In the genomic region with DNA sequence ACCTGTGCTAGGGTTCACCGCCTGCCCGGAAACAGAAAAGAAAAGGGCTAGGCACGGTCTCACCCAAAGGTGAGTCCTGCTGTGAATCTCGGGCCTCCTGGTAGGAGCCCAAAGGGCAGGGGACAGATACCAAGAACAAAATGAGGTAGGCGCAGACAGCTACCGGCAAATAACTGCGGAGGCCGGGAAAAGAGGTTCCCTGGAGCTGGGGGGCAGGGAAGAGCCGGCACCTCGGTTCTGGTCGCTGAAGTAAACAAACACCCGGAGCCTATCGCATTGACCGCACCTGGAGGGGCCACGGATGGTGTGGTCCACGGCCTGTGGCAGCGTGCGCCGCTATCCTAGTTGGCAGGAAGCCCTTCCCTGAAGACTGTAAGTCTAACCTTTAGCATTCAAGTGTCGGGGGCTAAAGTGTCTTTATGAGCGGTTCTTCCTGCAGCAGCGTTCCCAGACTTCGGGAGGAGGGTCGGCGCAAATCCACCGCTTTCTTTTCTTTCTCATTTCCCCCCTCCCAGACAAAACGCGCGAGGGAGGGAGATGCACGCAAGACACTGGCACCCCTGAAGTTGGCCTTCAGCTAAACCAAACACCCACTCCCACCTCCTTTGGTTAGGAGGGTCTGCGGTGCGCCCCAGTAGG, we compare ENCODE assay signal across 8 mouse cellular contexts.
DNase-seq lines count a peak whose midpoint lies in the region; ATAC-seq lines count a peak whose summit lies in the region.

No protein-coding gene starts in this region.

- no peaks in the 10 kb centered on the region for H3K9me3 ChIP-seq in heart, embryonic 11.5 days (replicated peaks; ENCODE audit: control insufficient read depth, low read length)
- no peaks in the 10 kb centered on the region for H3K9me3 ChIP-seq in embryonic facial prominence, embryonic 10.5 days
- H3K9me3 ChIP-seq in hindbrain, embryonic 13.5 days = no peaks in the 10 kb centered on the region
- H3K9me3 ChIP-seq in midbrain, embryonic 12.5 days = no peaks in the 10 kb centered on the region

- peak overlapping the region; percentile 44 for H3K4me3 ChIP-seq in heart, embryonic 11.5 days (ENCODE audit: low read depth, low read length)
- peak overlapping the region; percentile 47 for H3K4me3 ChIP-seq in embryonic facial prominence, embryonic 10.5 days
- peak overlapping the region; percentile 29 for H3K4me3 ChIP-seq in hindbrain, embryonic 13.5 days
- H3K4me3 ChIP-seq in midbrain, embryonic 12.5 days = peak overlapping the region; percentile 36

- peak overlapping the region; percentile 74 for H3K4me2 ChIP-seq in heart, embryonic 11.5 days
- peak overlapping the region; percentile 51 for H3K4me2 ChIP-seq in hindbrain, embryonic 13.5 days
- H3K4me2 ChIP-seq in midbrain, embryonic 12.5 days (replicated peaks) = peak overlapping the region; percentile 58

- H3K9ac ChIP-seq in heart, embryonic 11.5 days (ENCODE audit: low read depth, low read length) = 0 out of 2 replicates have a peak overlapping the region, but pooled peaks have one; percentile 10
- H3K9ac ChIP-seq in hindbrain, embryonic 13.5 days = peak overlapping the region; percentile 70
- H3K9ac ChIP-seq in midbrain, embryonic 12.5 days (replicated peaks) = peak overlapping the region; percentile 50

- H3K4me1 ChIP-seq in heart, embryonic 11.5 days (ENCODE audit: control insufficient read depth, insufficient read depth, low read length) = peaks cover 48% of the 10 kb centered on the region
- H3K4me1 ChIP-seq in embryonic facial prominence, embryonic 10.5 days = peaks cover 90% of the 10 kb centered on the region
- H3K4me1 ChIP-seq in hindbrain, embryonic 13.5 days (replicated peaks) = peaks cover 72% of the 10 kb centered on the region
- peaks cover 71% of the 10 kb centered on the region for H3K4me1 ChIP-seq in midbrain, embryonic 12.5 days

- 5% methylated on average over 30 of the region's 32 CpGs for WGBS in heart, embryonic 11.5 days (ENCODE audit: insufficient replicate concordance)
- 2% methylated on average over 32 of the region's 32 CpGs for WGBS in embryonic facial prominence, embryonic 10.5 days
- 5% methylated on average over 32 of the region's 32 CpGs for WGBS in hindbrain, embryonic 13.5 days
- WGBS in midbrain, embryonic 12.5 days = 3% methylated on average over 32 of the region's 32 CpGs

- ATAC-seq in heart, embryonic 11.5 days (replicated peaks; ENCODE audit: insufficient number of reproducible peaks, low FRiP score, low TSS enrichment) = no peak
- ATAC-seq in hindbrain, embryonic 13.5 days (ENCODE audit: low FRiP score) = no peak
- ATAC-seq in midbrain, embryonic 12.5 days (ENCODE audit: low FRiP score, low read depth) = no peak

- intact Hi-C loops in heart, postnatal 10 days (cut with DNase I) = loop anchor here (10.0 kb wide), 1 partner anchor 489 kb away; no protein-coding TSS in a partner anchor

- H3K27ac ChIP-seq in heart, embryonic 11.5 days (ENCODE audit: low read depth, low read length) = no peak overlapping the region
- peak overlapping the region; percentile 48; the same call in 1 of the 2 replicates for H3K27ac ChIP-seq in embryonic facial prominence, embryonic 10.5 days (replicated peaks)
- peak overlapping the region; percentile 86 for H3K27ac ChIP-seq in hindbrain, embryonic 13.5 days
- peak overlapping the region; percentile 64 for H3K27ac ChIP-seq in midbrain, embryonic 12.5 days (replicated peaks)

- H3K27me3 ChIP-seq in heart, embryonic 11.5 days (ENCODE audit: control insufficient read depth, insufficient read depth, low read length) = peaks cover 54% of the 10 kb centered on the region
- H3K27me3 ChIP-seq in embryonic facial prominence, embryonic 10.5 days (replicated peaks; ENCODE audit: low read depth, poor library complexity, severe bottlenecking) = peaks cover 87% of the 10 kb centered on the region
- peaks cover 75% of the 10 kb centered on the region for H3K27me3 ChIP-seq in hindbrain, embryonic 13.5 days
- peaks cover 76% of the 10 kb centered on the region for H3K27me3 ChIP-seq in midbrain, embryonic 12.5 days

- no peaks in the 10 kb centered on the region for H3K36me3 ChIP-seq in heart, embryonic 11.5 days (ENCODE audit: control insufficient read depth, insufficient read depth, low read length)
- no peaks in the 10 kb centered on the region for H3K36me3 ChIP-seq in embryonic facial prominence, embryonic 10.5 days (replicated peaks)
- H3K36me3 ChIP-seq in hindbrain, embryonic 13.5 days = no peaks in the 10 kb centered on the region
- no peaks in the 10 kb centered on the region for H3K36me3 ChIP-seq in midbrain, embryonic 12.5 days

- DNase-seq in heart, postnatal 10 days = no peak
- DNase-seq in embryonic facial prominence, embryonic 10.5 days (ENCODE audit: low spot score) = no peak
- DNase-seq in layer of hippocampus, postnatal 25 days (ENCODE audit: extremely low spot score in 1 of 2, low spot score in 1 of 2) = no peak
- DNase-seq in urinary bladder, postnatal 14 days (ENCODE audit: low spot score) = no peak
- no peak for DNase-seq in yolk sac, embryonic 10.5 days (ENCODE audit: low spot score)

Comparison
In these comparisons a context has a peak if more than half of its experiments do, and no peak if none do; other contexts are left out.
1. H3K9ac ChIP-seq: peak in every context shown above with its lines; median percentile 70 in hindbrain, embryonic 13.5 days; 50 in midbrain, embryonic 12.5 days; 10 in heart, embryonic 11.5 days.